9 mouse cellular contexts compared by ENCODE assay signal in genomic region chr2:165473003-165473402, GRCm38 (mm10). TPM values are rescaled to one million over a fixed set of nuclear protein-coding genes. Genes with fewer than 3 reads are reported as not detected.
DNase-seq lines count a peak whose midpoint lies in the region; ATAC-seq and TF ChIP-seq lines count a peak whose summit lies in the region.
"Had no signal": no experiment of that assay in that cellular context is flagged by ENCODE, and none has a peak within 500 bp of the region (broad histone marks: within the 10 kb centered on the region; RNA-seq: fewer than 3 reads in every experiment).

Gene Slc13a3 (minus strand): TSS chr2:165473230.

- H3K4me2 ChIP-seq in heart, embryonic 16.5 days (ENCODE audit: low read depth, low read length) = peak within 1 kb of the TSS; percentile 47
- H3K4me2 ChIP-seq in embryonic facial prominence, embryonic 13.5 days = peak within 1 kb of the TSS; percentile 51
- peak within 1 kb of the TSS; percentile 42 for H3K4me2 ChIP-seq in liver, embryonic 13.5 days
- peak within 1 kb of the TSS; percentile 18 for H3K4me2 ChIP-seq in stomach, postnatal 0 days (replicated peaks; ENCODE audit: low read depth)

- peak; percentile 2; the same call in 1 of the 2 replicates for TF ChIP-seq CTCF in stomach, postnatal 0 days (IDR thresholded peaks at IDR 0.05; ENCODE audit: low read depth)

- no peaks in the 10 kb centered on the region for H3K9me3 ChIP-seq in heart, embryonic 16.5 days (replicated peaks; ENCODE audit: control insufficient read depth, low read length)
- no peaks in the 10 kb centered on the region for H3K9me3 ChIP-seq in embryonic facial prominence, embryonic 13.5 days
- H3K9me3 ChIP-seq in liver, embryonic 13.5 days (replicated peaks) = no peaks in the 10 kb centered on the region
- H3K9me3 ChIP-seq in stomach, postnatal 0 days (ENCODE audit: control insufficient read depth, low read length) = no peaks in the 10 kb centered on the region

- no peak within 1 kb of the TSS for H3K27ac ChIP-seq in heart, embryonic 16.5 days (ENCODE audit: low read length)
- no peak within 1 kb of the TSS for H3K27ac ChIP-seq in embryonic facial prominence, embryonic 13.5 days
- H3K27ac ChIP-seq in liver, embryonic 13.5 days = no peak within 1 kb of the TSS
- no peak within 1 kb of the TSS for H3K27ac ChIP-seq in stomach, postnatal 0 days (replicated peaks)

- peaks cover 28% of the 10 kb centered on the region for H3K27me3 ChIP-seq in heart, embryonic 16.5 days (ENCODE audit: control insufficient read depth, insufficient read depth, low read length)
- peaks cover 40% of the 10 kb centered on the region for H3K27me3 ChIP-seq in embryonic facial prominence, embryonic 13.5 days
- H3K27me3 ChIP-seq in liver, embryonic 13.5 days = peaks cover 35% of the 10 kb centered on the region
- peaks cover 5% of the 10 kb centered on the region; the same call in 1 of the 2 replicates for H3K27me3 ChIP-seq in stomach, postnatal 0 days (ENCODE audit: control insufficient read depth, insufficient read depth, low read length)
- H3K27me3 ChIP-seq: Patski had no signal

- no peak for DNase-seq in heart, adult 9 months (ENCODE audit: low spot score in 2 of 2)
- peak; percentile 77 for DNase-seq in kidney, adult 18-20 months
- no peak for DNase-seq in liver, embryonic 13.5 days
- peak; percentile 55 for DNase-seq in stomach, postnatal 0 days (ENCODE audit: low spot score)
- no peak for DNase-seq in thymus, postnatal 25 days
- DNase-seq in adrenal gland, adult 18-20 months (ENCODE audit: low spot score in 2 of 2) = no peak

- TF ChIP-seq EP300 in stomach, postnatal 0 days (optimal IDR thresholded peaks at IDR 0.05) = no peak

- H3K36me3 ChIP-seq in heart, embryonic 16.5 days (ENCODE audit: control insufficient read depth, insufficient read depth) = no peaks in the 10 kb centered on the region
- H3K36me3 ChIP-seq in embryonic facial prominence, embryonic 13.5 days = no peaks in the 10 kb centered on the region
- no peaks in the 10 kb centered on the region for H3K36me3 ChIP-seq in liver, embryonic 13.5 days
- H3K36me3 ChIP-seq in stomach, postnatal 0 days (ENCODE audit: control insufficient read depth, insufficient read depth, low read length) = no peaks in the 10 kb centered on the region

- H3K9ac ChIP-seq in heart, embryonic 16.5 days (ENCODE audit: low read length) = no peak within 1 kb of the TSS
- H3K9ac ChIP-seq in embryonic facial prominence, embryonic 13.5 days = peak within 1 kb of the TSS; percentile 54; the same call in 1 of the 2 replicates
- H3K9ac ChIP-seq in liver, embryonic 13.5 days = peak within 1 kb of the TSS; percentile 36; the same call in 1 of the 2 replicates
- H3K9ac ChIP-seq in stomach, postnatal 0 days (ENCODE audit: low read length) = no peak within 1 kb of the TSS

- no peak; the same call in 1 of the 2 replicates for ATAC-seq in heart, embryonic 16.5 days (replicated peaks; ENCODE audit: extremely low read depth, insufficient read depth, low FRiP score)
- no peak for ATAC-seq in embryonic facial prominence, embryonic 13.5 days (ENCODE audit: insufficient number of reproducible peaks, insufficient read depth, low FRiP score, low TSS enrichment, low read depth)
- no peak for ATAC-seq in liver, embryonic 13.5 days (ENCODE audit: low read depth)
- ATAC-seq in stomach, postnatal 0 days (ENCODE audit: low FRiP score, low TSS enrichment) = no peak
- ATAC-seq: Patski had no signal

- peak within 1 kb of the TSS; percentile 20; the same call in 1 of the 2 replicates for H3K4me3 ChIP-seq in heart, embryonic 16.5 days (ENCODE audit: low read length)
- H3K4me3 ChIP-seq in embryonic facial prominence, embryonic 13.5 days = peak within 1 kb of the TSS; percentile 22; the same call in 1 of the 2 replicates
- peak within 1 kb of the TSS; percentile 28; the same call in 1 of the 2 replicates for H3K4me3 ChIP-seq in liver, embryonic 13.5 days (replicated peaks)
- 0 out of 2 replicates have a peak within 1 kb of the TSS, but pooled peaks have one; percentile 13 for H3K4me3 ChIP-seq in stomach, postnatal 0 days (ENCODE audit: low read depth, low read length)

- H3K4me1 ChIP-seq in heart, embryonic 16.5 days (ENCODE audit: control insufficient read depth, insufficient read depth, low read length) = no peaks in the 10 kb centered on the region
- peaks cover 6% of the 10 kb centered on the region; the same call in 1 of the 2 replicates for H3K4me1 ChIP-seq in embryonic facial prominence, embryonic 13.5 days
- H3K4me1 ChIP-seq in liver, embryonic 13.5 days (replicated peaks) = peaks cover 9% of the 10 kb centered on the region; the same call in 1 of the 2 replicates
- no peaks in the 10 kb centered on the region for H3K4me1 ChIP-seq in stomach, postnatal 0 days (replicated peaks; ENCODE audit: control insufficient read depth, insufficient read depth)

- 3% methylated on average over 31 of the region's 35 CpGs for WGBS in heart, embryonic 16.5 days
- 3% methylated on average over 35 of the region's 35 CpGs for WGBS in embryonic facial prominence, embryonic 13.5 days
- WGBS in liver, embryonic 13.5 days (ENCODE audit: insufficient replicate concordance) = 3% methylated on average over 30 of the region's 35 CpGs
- 4% methylated on average over 32 of the region's 35 CpGs for WGBS in stomach, postnatal 0 days

RNA-seq across cellular contexts. Expression of gene Slc13a3, which starts in this region (rescaled TPM):
- polyA plus RNA-seq in heart, embryonic 16.5 days (2015; fragmentation: Nextera tagmentation; extraction: Ambion mirVana) = 0.20 and 0.25 TPM in 2 replicates
- polyA plus RNA-seq in embryonic facial prominence, embryonic 13.5 days (2015; fragmentation: Nextera tagmentation; extraction: Ambion mirVana) = 0.40 and 0.42 TPM in 2 replicates
- polyA plus RNA-seq in liver, embryonic 13.5 days (2015; fragmentation: Nextera tagmentation; extraction: Ambion mirVana) = 4.4 and 4.9 TPM in 2 replicates
- 0.34 and 0.64 TPM in 2 replicates for polyA plus RNA-seq in stomach, postnatal 0 days (2015; fragmentation: Nextera tagmentation; extraction: Ambion mirVana)
- total RNA-seq in adrenal gland, adult 18-20 months (2021) = 1 to 10 TPM; 2.3 to 3.2 TPM

Comparison
In these comparisons a context has a peak if more than half of its experiments do, and no peak if none do; other contexts are left out.
1. Peak in DNase-seq, H3K4me3 ChIP-seq and H3K4me2 ChIP-seq in stomach, postnatal 0 days; RNA of the gene not detected or under 1 TPM.
2. H3K9ac ChIP-seq: peak in embryonic facial prominence, embryonic 13.5 days (single experiment) and liver, embryonic 13.5 days (single experiment); none in heart, embryonic 16.5 days (single experiment) and stomach, postnatal 0 days (single experiment).
3. Peak in every context shown above with its lines, with median percentiles within 50 percentile points of each other: H3K4me2 ChIP-seq and H3K4me3 ChIP-seq.